Mouse (Mus musculus): ENCODE measurements around the gene Man2b1. TPM values are rescaled to one million over a fixed set of nuclear protein-coding genes. Genes with fewer than 3 reads are reported as not detected.
"Not testable (repeated sequence)": the region's sequence is repeated elsewhere in the genome, so short reads cannot be mapped to it uniquely, and the experiment has no call there.

The Man2b1 gene
- total RNA-seq, 2 experiments from 2014 or later: 39.6 to 42.7 TPM

DNA sequence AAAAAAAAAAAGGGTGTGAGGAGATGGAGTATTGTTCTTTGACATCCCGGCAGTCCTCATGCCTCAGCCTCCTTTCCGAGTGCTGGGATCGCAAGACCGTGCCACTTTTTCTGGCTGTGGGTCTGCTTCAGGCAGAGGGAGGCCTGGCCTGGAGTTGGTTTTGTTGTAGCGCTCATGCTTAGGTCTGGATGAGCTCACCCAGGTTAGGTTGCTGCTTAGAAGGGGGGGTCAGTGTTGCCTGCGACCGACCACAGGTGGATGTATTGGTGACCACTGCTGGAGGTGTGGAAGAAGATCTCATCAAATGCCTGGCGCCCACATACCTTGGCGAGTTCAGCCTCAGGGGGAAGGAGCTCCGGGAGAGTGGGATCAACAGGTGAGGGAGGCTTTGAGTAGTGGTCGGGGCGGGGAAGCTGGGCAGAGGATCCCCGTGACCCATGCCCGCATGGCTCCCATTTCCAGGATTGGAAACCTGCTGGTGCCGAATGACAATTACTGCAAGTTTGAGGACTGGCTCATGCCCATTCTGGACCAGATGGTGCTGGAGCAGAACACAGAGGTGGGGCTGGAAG, 9.9 kb upstream of the Man2b1 start:
- no peak for DNase-seq (ENCODE audit: low spot score in 2 of 2)

DNA sequence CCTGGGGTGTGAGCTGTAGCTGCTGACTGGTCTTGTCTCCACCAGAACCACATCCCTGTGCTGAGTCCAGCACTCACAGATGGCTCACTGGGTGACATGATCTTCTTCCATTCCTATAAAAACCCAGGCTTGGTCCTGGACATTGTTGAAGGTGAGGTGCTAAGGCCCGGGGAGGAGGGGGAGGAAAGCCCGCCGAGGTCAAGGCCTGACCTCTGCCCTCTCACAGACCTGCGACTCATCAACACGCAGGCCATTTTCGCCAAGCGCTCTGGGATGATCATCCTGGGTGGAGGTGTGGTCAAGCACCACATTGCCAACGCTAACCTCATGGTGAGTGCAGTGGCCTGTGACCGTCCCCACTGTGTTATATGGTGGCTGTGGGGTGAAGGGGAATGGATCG, 8.9 kb upstream of the Man2b1 start:
- no peak for DNase-seq (ENCODE audit: low spot score in 2 of 2)

DNA sequence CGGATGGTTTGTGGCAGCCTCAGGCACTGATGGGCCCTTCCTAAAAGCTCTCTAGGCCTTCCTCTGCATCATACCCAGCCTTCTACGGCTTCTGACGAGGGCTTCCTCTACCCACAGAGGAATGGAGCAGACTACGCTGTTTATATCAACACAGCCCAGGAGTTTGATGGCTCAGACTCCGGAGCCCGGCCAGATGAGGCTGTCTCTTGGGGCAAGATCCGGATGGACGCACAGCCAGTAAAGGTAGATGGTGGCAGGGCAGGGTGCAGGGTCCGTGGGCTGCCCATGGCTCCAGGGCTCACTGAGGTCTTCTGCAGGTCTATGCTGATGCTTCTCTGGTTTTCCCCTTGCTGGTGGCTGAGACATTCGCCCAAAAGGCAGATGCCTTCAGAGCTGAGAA, 8.5 kb upstream of the Man2b1 start:
- DNase-seq (ENCODE audit: low spot score in 2 of 2): no peak

DNA sequence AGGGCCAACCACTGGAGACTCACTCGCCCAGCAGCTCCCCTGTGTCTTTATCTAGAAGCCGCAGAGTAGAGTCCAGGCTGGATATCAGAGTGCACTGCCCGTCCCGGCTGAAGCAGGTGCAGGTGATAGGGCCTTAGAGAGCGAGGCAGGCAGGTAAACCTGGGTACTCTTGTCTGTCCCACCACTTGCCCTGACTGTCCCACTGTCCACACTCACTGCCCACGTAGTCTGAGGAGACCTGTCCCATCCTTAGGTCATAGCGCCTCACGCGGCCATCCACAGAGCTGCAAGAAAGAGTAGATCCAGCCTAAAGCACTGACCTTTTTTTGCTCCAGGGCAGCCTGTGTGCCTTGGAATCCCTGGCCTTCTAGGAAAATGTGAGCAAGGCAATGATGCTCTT, 7.1 kb upstream of the Man2b1 start:
- no peak for DNase-seq (ENCODE audit: low spot score in 2 of 2)

DNA sequence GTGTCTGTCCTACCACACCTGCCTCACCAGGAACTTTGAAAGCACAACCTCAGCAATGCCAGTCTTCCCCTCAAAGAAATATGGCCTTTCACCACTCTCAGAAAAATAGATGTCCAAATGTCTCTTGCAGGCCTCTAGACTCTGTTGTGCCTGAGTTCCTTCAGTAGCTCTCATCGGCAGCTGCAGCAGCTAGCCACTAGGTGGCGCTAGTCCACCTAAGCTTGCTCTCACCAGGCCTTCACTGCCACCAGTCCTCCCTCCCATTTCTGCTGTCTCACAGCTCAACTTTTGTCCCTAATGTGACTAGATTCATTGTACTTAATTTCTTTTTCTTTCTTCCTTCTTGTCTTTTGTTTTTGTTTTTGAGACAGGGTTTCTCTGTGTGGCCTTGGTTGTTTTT, 6.1 kb upstream of the Man2b1 start:
- DNase-seq (ENCODE audit: low spot score in 2 of 2): peak; percentile 76 to 87

DNA sequence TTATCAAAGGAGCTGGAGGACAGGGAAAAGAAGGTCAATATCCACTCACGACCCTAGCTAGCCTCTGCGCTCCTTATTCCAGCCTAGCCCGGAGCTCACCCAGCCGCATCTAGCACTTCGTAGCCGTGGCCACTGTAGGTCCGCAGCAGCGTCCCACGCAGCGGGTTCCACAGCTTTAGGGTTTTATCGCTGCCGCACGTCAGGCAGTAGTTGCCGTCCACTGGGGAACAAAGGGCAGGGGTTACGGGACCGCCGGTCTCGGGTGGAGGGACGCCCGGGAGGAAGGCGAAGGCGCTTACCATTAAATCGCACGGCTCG, 2.9 kb upstream of the Man2b1 start:
- no peak for DNase-seq (ENCODE audit: low spot score in 2 of 2)

DNA sequence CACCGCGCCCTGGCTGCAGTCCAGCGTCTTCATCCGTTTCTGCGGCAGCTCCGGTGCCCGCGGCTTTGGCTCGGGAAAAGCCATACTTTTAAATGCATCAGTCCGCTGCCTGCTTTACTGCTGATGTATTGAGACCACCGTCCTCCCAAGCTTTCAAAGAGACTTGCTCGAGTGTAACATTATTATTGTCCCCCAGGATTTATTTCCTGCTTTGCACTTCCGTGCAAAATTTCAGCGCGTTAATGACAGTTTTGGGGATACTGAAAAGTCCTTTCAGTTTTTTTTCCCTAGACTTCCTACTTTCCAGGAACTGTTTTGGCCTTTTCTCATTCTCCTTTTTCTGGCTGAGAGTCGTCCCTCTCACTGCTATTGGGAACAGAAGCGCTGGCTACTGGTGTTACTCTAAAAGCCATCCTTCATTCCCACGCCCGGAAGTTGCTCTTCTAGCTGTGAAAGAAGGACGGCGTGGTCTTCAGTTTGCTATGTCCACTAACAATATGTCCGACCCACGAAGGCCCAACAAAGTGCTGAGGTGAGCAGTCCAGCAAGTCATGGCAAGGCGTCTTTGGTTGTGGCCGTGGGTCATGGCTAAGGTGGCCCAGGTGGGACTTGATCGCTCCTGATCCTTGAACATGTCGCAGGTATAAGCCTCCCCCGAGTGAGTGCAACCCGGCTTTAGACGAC, 2.4 kb upstream of the Man2b1 start, which contains the start of gene Wdr83os:
Wdr83os (plus strand) TSS at position 209 of the 684 bp plus-strand sequence.
- DNase-seq (ENCODE audit: low spot score in 2 of 2): peak; percentile 68 to 72

DNA sequence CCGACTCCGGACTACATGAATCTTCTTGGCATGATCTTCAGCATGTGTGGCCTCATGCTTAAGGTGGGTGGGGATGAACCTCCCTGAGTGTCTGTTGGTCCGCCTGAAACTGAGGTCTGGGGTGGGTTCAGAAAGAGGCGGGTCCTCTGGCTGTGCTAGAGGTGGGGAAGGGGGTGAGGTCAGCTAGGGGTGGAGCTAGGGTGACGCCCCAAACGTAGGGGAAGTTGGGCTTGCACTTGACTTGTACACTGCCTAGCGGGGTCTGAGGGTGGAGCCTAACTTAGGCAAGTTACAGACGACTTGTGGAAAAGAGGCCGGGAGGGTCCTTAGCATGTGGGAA, 1.9 kb upstream of the Man2b1 start, which contains the start of gene Wdr83:
Wdr83 (minus strand) TSS at position 91 of the 340 bp plus-strand sequence.
- no peak for DNase-seq (ENCODE audit: low spot score in 2 of 2)

DNA sequence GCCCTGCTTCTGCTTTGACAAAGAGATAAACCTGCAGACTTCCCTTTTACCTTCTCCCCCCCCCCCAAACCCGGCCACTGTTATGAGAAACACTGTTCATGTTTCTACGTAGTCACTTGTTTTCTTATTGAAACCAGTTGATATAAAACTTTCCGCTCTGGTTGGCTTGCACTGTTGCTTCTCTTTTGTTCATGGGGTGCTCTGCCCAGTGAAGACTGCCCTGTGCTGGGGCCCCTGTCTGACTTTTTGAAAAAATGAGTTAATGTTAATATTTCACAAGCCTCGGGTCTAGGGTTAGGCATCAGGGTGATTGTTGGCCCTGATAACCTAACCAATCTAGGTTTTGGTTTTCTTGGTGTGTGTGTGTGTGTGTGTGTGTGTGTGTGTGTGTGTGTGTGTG, 901 bp upstream of the Man2b1 start:
- not testable (repeated sequence) for DNase-seq (ENCODE audit: low spot score in 2 of 2)

DNA sequence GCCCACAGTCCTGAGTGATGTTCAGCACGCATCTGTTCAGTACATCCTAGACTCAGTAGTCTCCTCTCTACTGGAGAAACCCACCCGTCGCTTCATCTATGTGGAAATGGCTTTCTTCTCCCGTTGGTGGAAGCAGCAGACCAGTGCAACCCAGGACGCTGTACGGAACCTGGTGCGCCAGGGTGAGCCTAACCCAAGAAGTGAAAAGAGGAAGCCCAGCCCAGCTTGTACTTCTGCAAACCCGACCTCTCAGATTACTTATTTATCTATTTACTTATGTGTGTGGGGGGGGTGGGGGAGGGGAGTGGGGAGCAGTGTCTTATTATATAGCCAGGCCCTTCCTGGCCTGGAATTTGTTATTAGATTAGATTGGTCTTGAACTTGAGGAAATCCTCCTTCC, 1.6 kb downstream of the Man2b1 start:
- no peak for DNase-seq (ENCODE audit: low spot score in 2 of 2)

DNA sequence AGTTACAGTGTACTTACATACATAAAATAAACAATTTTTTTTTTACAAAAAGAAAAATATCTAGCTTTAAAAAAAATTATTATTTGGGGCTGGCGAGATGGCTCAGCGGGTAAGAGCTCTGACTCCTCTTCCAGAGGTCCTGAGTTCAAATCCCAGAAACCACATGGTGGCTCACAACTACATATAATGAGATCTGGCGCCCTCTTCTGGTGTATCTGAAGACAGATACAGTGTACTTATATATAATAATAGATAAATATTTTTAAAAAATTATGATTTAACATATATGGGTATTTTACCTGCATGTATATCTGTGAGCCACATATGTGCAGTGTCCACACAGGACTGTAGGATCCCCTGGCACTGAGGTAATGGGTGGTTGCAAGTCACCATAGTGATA, 3.2 kb downstream of the Man2b1 start:
- no peak for DNase-seq (ENCODE audit: low spot score in 2 of 2)

DNA sequence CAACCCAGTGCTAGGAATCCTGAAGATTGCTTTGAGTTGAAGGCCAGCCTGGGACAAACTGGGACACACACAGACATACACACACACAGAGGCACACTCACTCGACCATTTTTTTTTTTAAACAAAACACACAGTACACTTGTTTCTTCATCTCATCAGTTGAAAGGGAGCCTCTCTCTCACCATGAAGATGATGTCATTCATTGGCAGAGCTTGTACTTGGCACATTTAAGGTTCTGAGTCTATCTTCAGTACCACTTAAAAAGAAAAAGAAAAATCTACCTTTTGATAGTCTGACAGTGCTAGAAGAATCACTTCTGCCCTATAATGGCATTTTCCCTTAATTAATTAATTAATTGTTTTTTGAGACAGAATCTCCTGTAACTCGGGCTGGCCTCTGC, 5.7 kb downstream of the Man2b1 start:
- DNase-seq (ENCODE audit: low spot score in 2 of 2): no peak

DNA sequence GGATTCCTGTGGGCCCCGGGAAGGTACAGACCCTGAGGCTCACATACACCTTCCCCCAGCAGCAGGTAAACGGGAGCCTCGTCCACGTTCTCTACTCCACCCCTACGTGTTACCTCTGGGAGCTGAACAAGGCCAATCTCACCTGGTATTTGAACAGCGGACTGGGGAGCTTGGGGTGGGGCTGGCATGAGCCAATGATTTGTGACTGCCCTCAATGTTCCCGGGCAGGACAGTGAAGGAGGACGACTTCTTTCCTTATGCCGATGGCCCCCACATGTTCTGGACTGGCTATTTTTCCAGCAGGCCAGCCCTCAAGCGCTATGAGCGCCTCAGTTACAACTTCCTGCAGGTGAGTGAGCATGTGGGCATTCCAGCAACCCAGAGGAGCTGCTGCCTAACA, 7.8 kb downstream of the Man2b1 start:
- DNase-seq (ENCODE audit: low spot score in 2 of 2): no peak

DNA sequence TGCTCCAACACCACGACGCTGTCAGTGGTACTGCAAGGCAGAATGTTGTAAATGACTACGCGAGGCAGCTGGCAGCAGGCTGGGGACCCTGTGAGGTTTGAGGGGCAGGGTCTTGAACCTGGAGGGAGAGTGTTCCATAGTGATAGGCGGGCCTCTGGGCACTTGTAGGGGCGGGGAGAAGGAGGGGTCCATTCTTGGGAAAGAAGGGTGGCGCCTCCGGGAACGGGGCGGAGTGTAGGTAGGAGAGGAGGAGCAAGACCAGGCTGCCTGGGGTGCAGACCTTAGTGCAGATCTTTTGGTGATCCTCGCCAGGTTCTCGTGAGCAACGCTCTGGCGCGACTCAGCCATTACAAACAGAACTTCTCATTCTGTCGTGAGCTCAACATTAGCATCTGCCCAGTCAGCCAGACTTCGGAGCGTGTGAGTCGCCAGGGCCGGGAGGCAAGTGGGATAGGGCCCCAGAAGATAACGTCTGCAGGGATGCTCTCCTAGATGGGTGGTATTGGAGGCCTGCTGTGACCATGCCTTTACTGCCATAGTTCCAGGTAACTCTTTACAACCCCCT, 8.5 kb downstream of the Man2b1 start:
- no peak for DNase-seq (ENCODE audit: low spot score in 2 of 2)

DNA sequence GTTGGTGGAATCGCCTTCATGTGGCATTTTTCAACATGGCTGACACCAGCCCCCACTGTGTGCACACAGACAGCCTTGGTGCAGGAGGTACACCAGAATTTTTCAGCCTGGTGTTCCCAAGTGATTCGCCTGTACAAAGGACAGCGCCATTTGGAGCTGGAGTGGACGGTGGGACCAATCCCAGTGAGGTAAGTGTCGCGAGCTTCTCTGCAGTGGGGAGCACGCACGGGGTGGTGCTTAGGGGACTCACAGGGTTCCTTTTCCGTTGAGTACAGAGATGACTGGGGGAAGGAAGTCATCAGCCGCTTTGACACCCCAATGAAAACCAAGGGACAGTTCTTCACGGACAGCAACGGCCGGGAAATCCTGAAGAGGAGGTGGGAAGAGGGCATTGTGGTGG, 12.0 kb downstream of the Man2b1 start:
- DNase-seq (ENCODE audit: low spot score in 2 of 2): no peak

DNA sequence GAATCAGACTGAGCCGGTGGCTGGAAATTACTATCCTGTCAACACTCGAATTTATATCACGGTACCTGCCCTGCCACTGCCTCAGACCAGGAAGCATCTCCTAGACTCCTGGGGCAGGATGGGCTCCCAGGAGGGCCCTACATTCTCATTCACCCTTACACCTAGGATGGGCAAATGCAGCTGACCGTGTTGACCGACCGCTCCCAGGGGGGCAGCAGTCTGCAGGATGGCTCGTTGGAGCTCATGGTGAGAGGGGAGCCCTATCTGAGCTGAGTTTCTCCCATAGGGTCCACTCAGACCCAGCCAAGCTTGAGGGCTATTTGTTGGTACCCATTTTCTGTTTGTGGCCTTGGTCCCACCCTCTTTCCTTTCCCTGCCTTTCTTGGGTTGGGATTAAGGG, 12.5 kb downstream of the Man2b1 start:
- no peak for DNase-seq (ENCODE audit: low spot score in 2 of 2)

DNA sequence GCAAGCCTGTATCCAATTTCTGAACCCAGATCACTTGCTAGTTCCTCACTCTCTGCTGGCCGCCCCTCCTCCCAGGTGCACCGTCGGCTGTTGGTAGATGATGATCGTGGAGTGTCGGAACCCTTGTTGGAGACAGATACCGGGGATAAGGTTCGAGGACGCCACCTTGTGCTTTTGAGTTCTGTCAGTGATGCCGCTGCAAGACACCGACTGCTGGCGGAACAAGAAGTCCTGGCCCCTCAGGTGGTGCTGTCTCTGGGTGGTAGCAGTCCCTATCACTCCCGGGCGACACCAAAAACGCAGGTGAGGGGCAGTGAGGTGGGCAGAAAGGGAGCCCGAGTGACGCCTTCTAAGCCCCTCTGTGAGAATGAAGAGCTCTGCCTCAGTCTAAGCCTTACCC, 13.1 kb downstream of the Man2b1 start:
- DNase-seq (ENCODE audit: low spot score in 2 of 2): no peak

DNA sequence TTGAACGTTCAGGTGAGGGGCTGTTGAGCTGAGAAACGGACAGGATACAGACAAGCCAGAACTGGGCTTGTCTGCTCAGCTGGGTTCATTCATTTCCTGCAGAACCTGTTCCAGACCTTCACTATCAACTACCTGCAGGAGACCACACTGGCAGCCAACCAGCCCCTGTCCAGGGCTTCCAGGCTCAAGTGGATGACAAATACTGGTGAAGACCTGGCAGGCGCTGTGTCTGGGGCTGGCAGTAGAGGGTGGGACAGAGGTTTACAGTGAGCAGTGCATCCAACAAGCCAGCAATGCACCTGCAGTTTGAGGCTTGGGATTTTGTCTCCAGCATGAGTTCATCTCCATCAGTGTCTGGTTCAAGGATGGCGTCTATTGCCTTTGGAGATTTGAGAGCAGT, 13.8 kb downstream of the Man2b1 start:
- DNase-seq (ENCODE audit: low spot score in 2 of 2): no peak

DNA sequence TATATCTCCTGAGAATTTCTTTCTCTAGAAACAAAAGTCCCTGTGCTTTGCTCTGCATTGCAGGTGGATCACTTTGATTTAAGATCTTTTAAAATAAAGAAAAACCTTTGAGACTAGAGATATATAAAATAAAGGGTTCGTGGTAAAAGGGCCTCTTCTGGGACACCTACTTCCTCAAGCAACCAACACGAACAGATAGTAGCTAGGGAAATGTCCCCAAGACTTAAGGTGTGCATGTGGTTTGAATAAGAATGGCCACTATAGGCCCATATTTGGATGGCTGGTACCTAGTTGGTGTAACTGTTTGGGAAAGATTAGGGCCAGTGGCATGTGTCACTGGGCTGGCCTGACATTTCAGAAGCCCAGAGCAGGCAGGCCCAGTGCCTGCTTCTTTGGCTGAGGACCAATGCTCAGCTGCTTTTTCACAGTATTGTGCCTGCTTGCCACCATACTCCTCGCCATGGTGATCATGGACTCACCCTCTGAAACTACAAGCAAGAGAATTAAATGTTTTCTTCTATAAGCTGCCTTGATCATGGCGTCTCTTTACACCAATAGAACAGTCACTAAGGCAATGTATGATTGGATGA, 17.1 kb downstream of the Man2b1 start:
- DNase-seq (ENCODE audit: low spot score in 2 of 2): no peak

DNA sequence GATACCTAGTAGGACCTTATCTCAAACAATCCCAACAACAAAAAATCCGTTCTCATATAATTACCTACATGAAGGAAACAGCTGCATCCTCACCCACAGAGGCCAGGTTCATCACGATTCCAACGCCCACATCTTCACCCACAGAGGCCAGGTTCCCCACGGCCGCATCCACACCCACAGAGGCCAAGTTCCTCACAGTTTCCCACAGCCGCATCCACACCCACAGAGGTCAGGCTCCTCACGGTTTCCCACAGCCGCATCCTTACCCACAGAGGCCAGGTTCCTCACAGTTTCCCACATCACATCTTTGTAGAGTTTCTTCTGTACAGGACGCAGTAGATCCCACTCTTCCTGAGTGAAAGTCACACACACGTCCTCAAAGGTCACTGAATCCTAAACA, 30.2 kb downstream of the Man2b1 start:
- no peak for DNase-seq (ENCODE audit: low spot score in 2 of 2)

DNA sequence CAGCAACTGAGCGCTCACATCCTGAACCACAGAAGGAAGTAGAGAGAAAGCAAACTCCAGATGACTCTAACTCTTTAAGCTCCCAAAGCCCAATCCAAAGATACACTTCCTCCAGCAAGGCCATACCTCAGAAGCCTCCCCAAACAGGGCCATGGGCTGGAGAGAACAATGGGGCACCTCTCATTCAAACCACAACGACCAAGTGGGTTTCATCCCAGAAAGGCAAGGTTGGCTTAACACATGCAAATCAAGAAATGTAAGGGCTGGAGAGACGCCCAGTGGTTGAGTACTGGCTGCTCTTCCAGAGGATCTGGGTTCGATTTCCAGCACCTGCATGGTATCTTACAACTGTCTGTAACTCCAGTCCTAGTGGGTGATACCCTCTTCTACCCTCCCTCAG, 32.4 kb downstream of the Man2b1 start:
- DNase-seq (ENCODE audit: low spot score in 2 of 2): no peak

DNA sequence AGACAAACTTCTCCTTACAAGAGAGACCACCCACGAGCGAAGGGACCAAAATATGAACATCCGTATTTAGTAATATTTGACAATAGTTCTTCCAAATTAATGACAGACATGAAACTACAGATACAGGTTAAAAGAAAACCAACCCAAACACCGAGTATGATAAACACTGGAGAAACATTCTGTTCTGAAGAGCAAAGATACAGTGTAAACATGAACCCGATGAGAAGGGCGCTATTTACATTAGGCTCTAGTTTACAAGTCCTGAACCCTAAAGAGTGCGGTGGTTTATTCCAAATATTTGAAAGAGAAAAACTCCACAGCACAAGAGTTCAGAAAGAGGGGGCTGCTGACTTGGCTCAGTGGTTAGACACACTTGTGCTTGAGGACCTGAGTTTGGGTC, 33.9 kb downstream of the Man2b1 start:
- DNase-seq (ENCODE audit: low spot score in 2 of 2): no peak

Data from layer of hippocampus, postnatal 14 days (tissue).